Mouse (Mus musculus) liver, postnatal 0 days (tissue): ENCODE measurements around the gene 5830473C10Rik.

Experiments
- CTCF ChIP-seq: sonication (generic); IDR thresholded peaks from 2 replicates; pipeline ENCODE4 v1.5.1; 2016; ENCODE audit warnings: antibody characterized with exemption, low read depth
- EP300 ChIP-seq: IDR thresholded peaks from 2 replicates; pipeline ENCODE4 v1.6.1; 2016; ENCODE audit warnings: antibody characterized with exemption, low read depth, mild to moderate bottlenecking

GRCm38 (mm10) chr5:90634885-90635284 is 74.0 kb downstream of the 5830473C10Rik start:
- no peak for TF ChIP-seq EP300
- no peak for TF ChIP-seq CTCF
